Comparison of ENCODE assay signal across 26 mouse cellular contexts in the genomic region with DNA sequence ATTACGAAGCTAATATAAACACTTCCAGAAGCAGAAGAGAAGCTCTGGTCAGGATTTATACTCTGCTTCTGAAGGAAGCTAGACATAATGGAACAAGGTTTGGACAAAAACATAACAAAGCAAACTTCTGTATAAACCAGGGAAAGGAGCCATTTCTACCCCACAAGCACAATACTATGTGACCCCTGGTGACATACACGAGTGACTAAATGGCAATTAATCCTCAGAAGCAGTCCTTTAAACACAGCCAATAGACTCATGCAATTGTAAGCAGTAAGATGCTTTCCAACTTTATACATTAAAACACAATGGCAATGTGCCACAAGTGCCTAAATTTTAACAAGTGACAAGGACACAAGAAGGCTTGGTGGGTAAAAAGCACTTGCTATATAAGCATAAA. TPM values are rescaled to one million over a fixed set of nuclear protein-coding genes. Genes with fewer than 3 reads are reported as not detected.
DNase-seq lines count a peak whose midpoint lies in the region; ATAC-seq and TF ChIP-seq lines count a peak whose summit lies in the region.
"Had no signal": no experiment of that assay in that cellular context is flagged by ENCODE, and none has a peak within 500 bp of the region (broad histone marks: within the 10 kb centered on the region; RNA-seq: fewer than 3 reads in every experiment).

No protein-coding gene starts in this region.

- H3K27me3 ChIP-seq in intestine, embryonic 15.5 days (replicated peaks) = no peaks in the 10 kb centered on the region
- H3K27me3 ChIP-seq in intestine, postnatal 0 days (replicated peaks; ENCODE audit: control insufficient read depth, insufficient read depth, low read length) = no peaks in the 10 kb centered on the region
- no peaks in the 10 kb centered on the region for H3K27me3 ChIP-seq in lung, embryonic 15.5 days
- no peaks in the 10 kb centered on the region for H3K27me3 ChIP-seq in lung, postnatal 0 days (replicated peaks; ENCODE audit: insufficient read depth, low read length)
- no peaks in the 10 kb centered on the region for H3K27me3 ChIP-seq in midbrain, embryonic 11.5 days (ENCODE audit: control insufficient read depth, insufficient read depth, low read length)
- no peaks in the 10 kb centered on the region for H3K27me3 ChIP-seq in midbrain, embryonic 10.5 days (ENCODE audit: low read depth, poor library complexity, severe bottlenecking)
- H3K27me3 ChIP-seq: embryonic facial prominence, embryonic 12.5 days; embryonic facial prominence, embryonic 15.5 days; heart, embryonic 15.5 days; hindbrain, embryonic 13.5 days; Patski had no signal

- intact Hi-C loops in gastrocnemius, adult 2 months (cut with DNase I) = no loop called here
- intact Hi-C loops in gastrocnemius, postnatal 14 days (cut with DNase I; ENCODE audit: low total_unique reads) = no loop called here

- DNase-seq in gastrocnemius, adult 2 months = no peak
- no peak for DNase-seq in gastrocnemius, postnatal 14 days
- no peak for DNase-seq in lung, postnatal 0 days (ENCODE audit: low spot score)
- peak; percentile 59 for DNase-seq in midbrain, embryonic 11.5 days (ENCODE audit: low spot score, missing footprints)
- no peak for DNase-seq in midbrain, embryonic 10.5 days (ENCODE audit: low spot score)
- DNase-seq: adrenal gland, postnatal 10 days; adrenal gland, postnatal 36 days; cerebellum, adult 18-20 months; cerebellum, adult 9-10 months; cerebellum, postnatal 25 days; forebrain, postnatal 0 days; gastrocnemius, postnatal 36 days; heart, postnatal 10 days; heart, postnatal 36 days had no signal

- peaks cover 2% of the 10 kb centered on the region; the same call in 1 of the 2 replicates for H3K4me1 ChIP-seq in intestine, embryonic 15.5 days (replicated peaks)
- H3K4me1 ChIP-seq in intestine, postnatal 0 days (replicated peaks; ENCODE audit: control insufficient read depth, insufficient read depth, low read length) = no peaks in the 10 kb centered on the region
- peaks cover 29% of the 10 kb centered on the region for H3K4me1 ChIP-seq in lung, embryonic 15.5 days
- peaks cover 5% of the 10 kb centered on the region; the same call in 1 of the 2 replicates for H3K4me1 ChIP-seq in lung, postnatal 0 days (ENCODE audit: insufficient read depth, low read depth, low read length)
- no peaks in the 10 kb centered on the region for H3K4me1 ChIP-seq in midbrain, embryonic 11.5 days (ENCODE audit: control insufficient read depth, insufficient read depth, low read length)
- peaks cover 8% of the 10 kb centered on the region; the same call in 1 of the 2 replicates for H3K4me1 ChIP-seq in midbrain, embryonic 10.5 days

- 30% methylated on average over 2 of the region's 2 CpGs for WGBS in intestine, embryonic 15.5 days
- 46% methylated on average over 2 of the region's 2 CpGs for WGBS in intestine, postnatal 0 days
- 33% methylated on average over 2 of the region's 2 CpGs for WGBS in lung, embryonic 15.5 days
- WGBS in lung, postnatal 0 days = 20% methylated on average over 2 of the region's 2 CpGs
- WGBS in midbrain, embryonic 11.5 days = 76% methylated on average over 2 of the region's 2 CpGs
- WGBS in midbrain, embryonic 10.5 days = 80% methylated on average over 2 of the region's 2 CpGs

- TF ChIP-seq CTCF in gastrocnemius, adult 2 months (IDR thresholded peaks at IDR 0.05) = no peak
- TF ChIP-seq CTCF in intestine, postnatal 0 days (IDR thresholded peaks at IDR 0.05; ENCODE audit: low read depth) = no peak
- TF ChIP-seq CTCF in lung, postnatal 0 days (IDR thresholded peaks at IDR 0.05) = no peak

- ATAC-seq in intestine, embryonic 15.5 days = no peak
- no peak for ATAC-seq in intestine, postnatal 0 days
- ATAC-seq in lung, embryonic 15.5 days (ENCODE audit: borderline replicate concordance, extremely low read depth, low FRiP score, low TSS enrichment) = peak; percentile 63; the same call in 1 of the 2 replicates
- ATAC-seq in lung, postnatal 0 days = no peak
- ATAC-seq in midbrain, embryonic 11.5 days (ENCODE audit: low FRiP score) = no peak
- ATAC-seq: forebrain, embryonic 14.5 days; forebrain, postnatal 0 days; hindbrain, embryonic 16.5 days; Patski had no signal

- no peak overlapping the region for H3K9ac ChIP-seq in intestine, embryonic 15.5 days
- no peak overlapping the region for H3K9ac ChIP-seq in intestine, postnatal 0 days (ENCODE audit: low read depth, low read length)
- no peak overlapping the region for H3K9ac ChIP-seq in lung, embryonic 15.5 days
- H3K9ac ChIP-seq in lung, postnatal 0 days (replicated peaks; ENCODE audit: low read depth) = no peak overlapping the region
- no peak overlapping the region for H3K9ac ChIP-seq in midbrain, embryonic 11.5 days (ENCODE audit: low read length)
- H3K9ac ChIP-seq: embryonic facial prominence, embryonic 12.5 days; embryonic facial prominence, embryonic 15.5 days; forebrain, postnatal 0 days; heart, embryonic 15.5 days; hindbrain, embryonic 13.5 days had no signal

- peak overlapping the region; percentile 2; the same call in 1 of the 2 replicates for H3K27ac ChIP-seq in gastrocnemius, adult 2 months
- H3K27ac ChIP-seq in intestine, embryonic 15.5 days = peak overlapping the region; percentile 22; the same call in 1 of the 2 replicates
- H3K27ac ChIP-seq in intestine, postnatal 0 days (ENCODE audit: low read depth, low read length) = no peak overlapping the region
- peak overlapping the region; percentile 59; the same call in 1 of the 2 replicates for H3K27ac ChIP-seq in lung, embryonic 15.5 days
- H3K27ac ChIP-seq in lung, postnatal 0 days (ENCODE audit: low read length) = no peak overlapping the region
- H3K27ac ChIP-seq in midbrain, embryonic 11.5 days (ENCODE audit: low read depth, low read length) = no peak overlapping the region
- no peak overlapping the region for H3K27ac ChIP-seq in midbrain, embryonic 10.5 days (replicated peaks)
- H3K27ac ChIP-seq: embryonic facial prominence, embryonic 12.5 days; embryonic facial prominence, embryonic 15.5 days; heart, embryonic 15.5 days; hindbrain, embryonic 10.5 days; hindbrain, embryonic 13.5 days had no signal

- no peaks in the 10 kb centered on the region for H3K36me3 ChIP-seq in intestine, embryonic 15.5 days
- H3K36me3 ChIP-seq in intestine, postnatal 0 days (ENCODE audit: control insufficient read depth, insufficient read depth) = no peaks in the 10 kb centered on the region
- no peaks in the 10 kb centered on the region for H3K36me3 ChIP-seq in lung, embryonic 15.5 days
- H3K36me3 ChIP-seq in lung, postnatal 0 days (ENCODE audit: insufficient read depth, low read length) = no peaks in the 10 kb centered on the region
- no peaks in the 10 kb centered on the region for H3K36me3 ChIP-seq in midbrain, embryonic 11.5 days (ENCODE audit: control insufficient read depth, insufficient read depth, low read length)
- H3K36me3 ChIP-seq in midbrain, embryonic 10.5 days = no peaks in the 10 kb centered on the region; the same call in 1 of the 2 replicates
- H3K36me3 ChIP-seq: embryonic facial prominence, embryonic 12.5 days; embryonic facial prominence, embryonic 15.5 days; heart, embryonic 15.5 days; hindbrain, embryonic 10.5 days; hindbrain, embryonic 13.5 days had no signal

- H3K9me3 ChIP-seq in intestine, embryonic 15.5 days = no peaks in the 10 kb centered on the region
- no peaks in the 10 kb centered on the region for H3K9me3 ChIP-seq in intestine, postnatal 0 days (ENCODE audit: control insufficient read depth)
- H3K9me3 ChIP-seq in lung, embryonic 15.5 days = no peaks in the 10 kb centered on the region
- no peaks in the 10 kb centered on the region for H3K9me3 ChIP-seq in lung, postnatal 0 days (ENCODE audit: low read length)
- no peaks in the 10 kb centered on the region for H3K9me3 ChIP-seq in midbrain, embryonic 11.5 days (ENCODE audit: control insufficient read depth, low read length)
- H3K9me3 ChIP-seq in midbrain, embryonic 10.5 days (replicated peaks) = no peaks in the 10 kb centered on the region
- H3K9me3 ChIP-seq: embryonic facial prominence, embryonic 12.5 days; embryonic facial prominence, embryonic 15.5 days; heart, embryonic 15.5 days; hindbrain, embryonic 10.5 days; hindbrain, embryonic 13.5 days had no signal

- H3K4me2 ChIP-seq in intestine, embryonic 15.5 days (replicated peaks) = no peak overlapping the region
- no peak overlapping the region for H3K4me2 ChIP-seq in intestine, postnatal 0 days (replicated peaks; ENCODE audit: low read depth)
- H3K4me2 ChIP-seq in lung, embryonic 15.5 days = no peak overlapping the region
- no peak overlapping the region for H3K4me2 ChIP-seq in lung, postnatal 0 days (replicated peaks; ENCODE audit: low read depth, low read length)
- H3K4me2 ChIP-seq in midbrain, embryonic 11.5 days = no peak overlapping the region
- H3K4me2 ChIP-seq: embryonic facial prominence, embryonic 12.5 days; embryonic facial prominence, embryonic 15.5 days; heart, embryonic 11.5 days; heart, embryonic 15.5 days; hindbrain, embryonic 13.5 days had no signal

- no peak for TF ChIP-seq EP300 in lung, postnatal 0 days (IDR thresholded peaks at IDR 0.05)

- H3K4me3 ChIP-seq in gastrocnemius, adult 2 months = no peak overlapping the region
- H3K4me3 ChIP-seq in intestine, embryonic 15.5 days (replicated peaks) = no peak overlapping the region
- no peak overlapping the region for H3K4me3 ChIP-seq in intestine, postnatal 0 days (ENCODE audit: low read depth, low read length)
- no peak overlapping the region for H3K4me3 ChIP-seq in lung, embryonic 15.5 days
- no peak overlapping the region for H3K4me3 ChIP-seq in lung, postnatal 0 days (ENCODE audit: low read depth, low read length)
- H3K4me3 ChIP-seq in midbrain, embryonic 11.5 days (ENCODE audit: low read depth, low read length) = no peak overlapping the region
- H3K4me3 ChIP-seq in midbrain, embryonic 10.5 days = no peak overlapping the region
- H3K4me3 ChIP-seq: embryonic facial prominence, embryonic 12.5 days; embryonic facial prominence, embryonic 15.5 days; heart, embryonic 15.5 days; hindbrain, embryonic 10.5 days; hindbrain, embryonic 13.5 days had no signal

RNA-seq across cellular contexts. Expression of gene Snx27, which starts 15.3 kb away (rescaled TPM):
- total RNA-seq in gastrocnemius, adult 2 months (2021) = 10 to 100 TPM; 35.7 to 37.1 TPM
- total RNA-seq in gastrocnemius, postnatal 14 days (2021) = 10 to 100 TPM; 23.8 to 25.1 TPM
- 35.5 and 36.2 TPM in 2 replicates for polyA plus RNA-seq in intestine, embryonic 15.5 days (2015; fragmentation: Nextera tagmentation; extraction: Ambion mirVana)
- 20.9 and 26.5 TPM in 2 replicates for polyA plus RNA-seq in intestine, postnatal 0 days (2015; fragmentation: Nextera tagmentation; extraction: Ambion mirVana)
- 46.5 and 48.5 TPM in 2 replicates for polyA plus RNA-seq in lung, embryonic 15.5 days (2015; fragmentation: Nextera tagmentation; extraction: Ambion mirVana)
- 21.5 and 28.3 TPM in 2 replicates for polyA plus RNA-seq in lung, postnatal 0 days (2015; fragmentation: Nextera tagmentation; extraction: Ambion mirVana)
- 39.4 and 43.0 TPM in 2 replicates for polyA plus RNA-seq in midbrain, embryonic 11.5 days (2014; fragmentation: Nextera tagmentation; extraction: Ambion mirVana)
- polyA plus RNA-seq in midbrain, embryonic 10.5 days (2016; fragmentation: Nextera tagmentation; extraction: Ambion mirVana) = 44.8 and 48.6 TPM in 2 replicates

Comparison
In these comparisons a context has a peak if more than half of its experiments do, and no peak if none do; other contexts are left out.
1. H3K27ac ChIP-seq: peak in gastrocnemius, adult 2 months (single experiment), intestine, embryonic 15.5 days (single experiment) and lung, embryonic 15.5 days (single experiment); none in intestine, postnatal 0 days (single experiment), lung, postnatal 0 days (single experiment), midbrain, embryonic 11.5 days (single experiment) and midbrain, embryonic 10.5 days (single experiment).